Mouse (Mus musculus): Measurements from ENCODE around the gene Kirrel3. TPM values are rescaled to one million over a fixed set of nuclear protein-coding genes. Genes with fewer than 3 reads are reported as not detected.

Kirrel3 gene
- polyA plus RNA-seq (2015; fragmentation: Nextera tagmentation; extraction: Ambion mirVana) = 0.64 and 0.72 TPM in 2 replicates

DNA sequence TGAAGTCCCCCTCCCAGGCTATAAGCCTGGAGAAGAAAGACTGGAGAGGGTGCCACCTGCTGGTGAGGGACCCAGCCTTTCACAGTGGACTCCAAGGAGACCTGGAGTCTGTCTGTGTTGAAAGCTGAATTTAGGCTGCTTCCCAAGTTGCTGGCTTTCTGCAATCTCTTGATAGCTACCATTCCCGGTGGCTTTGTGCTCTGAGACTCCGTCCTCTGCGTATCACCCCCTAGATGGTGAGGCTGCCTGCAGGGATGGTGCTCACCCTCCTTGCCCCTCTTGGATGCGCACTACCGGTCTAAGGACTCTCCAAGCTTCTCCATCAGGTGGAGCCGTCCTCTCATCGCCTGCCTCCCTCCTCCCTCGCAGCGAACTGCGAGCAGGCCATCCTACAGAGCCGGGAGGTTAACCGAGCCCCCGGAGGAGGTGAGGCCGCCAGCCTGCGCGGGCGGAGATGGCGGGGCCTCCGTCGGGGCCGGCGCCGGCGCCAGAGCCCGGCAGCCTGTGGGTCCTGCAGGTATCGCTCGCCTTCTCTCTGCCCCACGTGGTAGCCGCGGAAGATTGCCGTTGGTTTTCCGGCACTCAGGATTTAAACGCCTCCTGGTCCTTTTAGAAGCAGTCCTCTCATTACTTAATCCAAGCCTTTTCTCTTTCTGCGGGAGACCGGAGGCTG is at the start of gene Kirrel3:
TSS of gene Kirrel3 (plus strand) at position 136 of the 673 bp plus-strand sequence.
- no peak within 1 kb of the TSS for H3K9ac ChIP-seq (replicated peaks; ENCODE audit: low read depth)
- peak within 1 kb of the TSS; percentile 50 for H3K4me2 ChIP-seq (replicated peaks; ENCODE audit: low read depth, low read length)
- DNase-seq (ENCODE audit: low spot score) (peak; percentile 62), ATAC-seq (peak; percentile 41; the same call in 1 of the 2 replicates)
- WGBS = 1% methylated on average over 33 of the region's 35 CpGs
- peaks cover 7% of the 10 kb centered on the region; the same call in 1 of the 2 replicates for H3K4me1 ChIP-seq (ENCODE audit: insufficient read depth, low read depth, low read length)
- no peaks in the 10 kb centered on the region for H3K36me3 ChIP-seq (ENCODE audit: insufficient read depth, low read length)
- H3K4me3 ChIP-seq (ENCODE audit: low read depth, low read length) = peak within 1 kb of the TSS; percentile 16; the same call in 1 of the 2 replicates
- H3K9me3 ChIP-seq (ENCODE audit: low read length) = no peaks in the 10 kb centered on the region
- H3K27ac ChIP-seq (ENCODE audit: low read length) = no peak within 1 kb of the TSS
- peak; percentile 66 for TF ChIP-seq CTCF (IDR thresholded peaks at IDR 0.05)
- no peak for TF ChIP-seq EP300 (IDR thresholded peaks at IDR 0.05)
- H3K27me3 ChIP-seq (replicated peaks; ENCODE audit: insufficient read depth, low read length) = peaks cover 45% of the 10 kb centered on the region

GRCm38 (mm10) chr9:34440721-34441120 is 45.0 kb upstream of the Kirrel3 start:
- Histone ChIP-seq H3K27me3 (replicated peaks; ENCODE audit: insufficient read depth, low read length) (no peaks in the 10 kb centered on the region), H3K4me2 (replicated peaks; ENCODE audit: low read depth, low read length) (no peak overlapping the region), H3K36me3 (ENCODE audit: insufficient read depth, low read length) (no peaks in the 10 kb centered on the region), H3K4me3 (ENCODE audit: low read depth, low read length) (no peak overlapping the region), H3K9ac (replicated peaks; ENCODE audit: low read depth) (no peak overlapping the region), H3K9me3 (ENCODE audit: low read length) (no peaks in the 10 kb centered on the region), H3K4me1 (ENCODE audit: insufficient read depth, low read depth, low read length) (no peaks in the 10 kb centered on the region), H3K27ac (ENCODE audit: low read length) (no peak overlapping the region)
- 78% methylated on average over 4 of the region's 4 CpGs for WGBS
- no peak for TF ChIP-seq EP300 (IDR thresholded peaks at IDR 0.05)
- no peak for TF ChIP-seq CTCF (IDR thresholded peaks at IDR 0.05)
- DNase-seq (ENCODE audit: low spot score) = no peak
- no peak for ATAC-seq

GRCm38 (mm10) chr9:34443950-34444349 is 41.7 kb upstream of the Kirrel3 start:
- ATAC-seq (no peak), DNase-seq (ENCODE audit: low spot score) (no peak)
- no peak for TF ChIP-seq CTCF (IDR thresholded peaks at IDR 0.05)
- no peak for TF ChIP-seq EP300 (IDR thresholded peaks at IDR 0.05)
- Histone ChIP-seq H3K4me3 (ENCODE audit: low read depth, low read length) (no peak overlapping the region), H3K4me1 (ENCODE audit: insufficient read depth, low read depth, low read length) (no peaks in the 10 kb centered on the region), H3K27ac (ENCODE audit: low read length) (no peak overlapping the region), H3K27me3 (replicated peaks; ENCODE audit: insufficient read depth, low read length) (no peaks in the 10 kb centered on the region), H3K4me2 (replicated peaks; ENCODE audit: low read depth, low read length) (no peak overlapping the region), H3K9me3 (ENCODE audit: low read length) (no peaks in the 10 kb centered on the region), H3K9ac (replicated peaks; ENCODE audit: low read depth) (no peak overlapping the region), H3K36me3 (ENCODE audit: insufficient read depth, low read length) (no peaks in the 10 kb centered on the region)
- WGBS = 59% methylated on average over 4 of the region's 4 CpGs

DNA sequence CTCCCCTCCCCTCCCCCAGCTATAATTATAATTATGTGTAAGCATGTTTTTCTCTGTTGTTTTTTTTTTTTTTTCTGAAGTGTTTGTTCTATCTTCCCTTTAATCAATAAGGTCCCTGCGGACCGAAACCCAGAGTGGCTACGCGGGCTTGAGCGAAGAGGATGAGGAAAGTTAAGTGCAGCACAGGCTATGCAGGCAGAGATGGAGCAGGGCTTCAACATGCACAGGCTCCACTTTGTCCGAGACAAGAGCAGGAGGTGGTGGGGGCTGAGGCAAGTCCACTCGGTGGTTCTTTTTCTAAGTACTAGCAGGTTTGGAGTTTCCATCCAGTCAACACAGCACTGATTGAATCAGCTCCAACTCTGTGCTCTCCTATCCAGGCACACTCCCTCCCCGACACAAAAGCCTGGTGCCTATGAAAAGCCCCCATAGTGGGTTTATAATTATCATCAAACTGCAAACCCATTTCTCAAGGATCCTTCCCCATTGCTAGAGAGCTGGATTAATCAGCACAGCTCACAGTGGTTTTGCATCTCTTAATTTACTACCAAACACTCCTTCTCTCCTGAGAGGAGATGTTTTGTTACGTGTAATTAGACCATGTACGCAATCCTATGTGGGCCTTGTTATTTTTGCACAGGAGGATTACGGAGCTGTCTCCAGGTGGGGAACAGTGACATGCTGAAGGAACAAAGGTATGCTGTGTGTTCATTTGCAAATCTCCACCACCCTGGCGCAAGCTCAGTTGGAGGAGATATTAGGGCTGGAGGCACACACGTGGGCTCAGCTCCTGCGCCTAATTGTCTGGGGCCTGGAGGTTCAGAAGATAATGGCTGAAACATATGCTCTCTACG is 39.0 kb upstream of the Kirrel3 start:
- Histone ChIP-seq H3K36me3 (ENCODE audit: insufficient read depth, low read length) (no peaks in the 10 kb centered on the region), H3K4me3 (ENCODE audit: low read depth, low read length) (no peak overlapping the region), H3K9me3 (ENCODE audit: low read length) (no peaks in the 10 kb centered on the region), H3K4me2 (replicated peaks; ENCODE audit: low read depth, low read length) (no peak overlapping the region), H3K4me1 (ENCODE audit: insufficient read depth, low read depth, low read length) (no peaks in the 10 kb centered on the region), H3K27me3 (replicated peaks; ENCODE audit: insufficient read depth, low read length) (no peaks in the 10 kb centered on the region), H3K27ac (ENCODE audit: low read length) (no peak overlapping the region), H3K9ac (replicated peaks; ENCODE audit: low read depth) (no peak overlapping the region)
- 75% methylated on average over 15 of the region's 15 CpGs for WGBS
- DNase-seq (ENCODE audit: low spot score) (no peak), ATAC-seq (no peak)
- TF ChIP-seq EP300 (IDR thresholded peaks at IDR 0.05) (no peak), CTCF (IDR thresholded peaks at IDR 0.05) (no peak)

- no peaks in the 10 kb centered on the region for H3K36me3 ChIP-seq (ENCODE audit: insufficient read depth, low read length)
- H3K4me1 ChIP-seq (ENCODE audit: insufficient read depth, low read depth, low read length) = no peaks in the 10 kb centered on the region
- TF ChIP-seq EP300 (IDR thresholded peaks at IDR 0.05) (no peak), CTCF (IDR thresholded peaks at IDR 0.05) (no peak)
- no peak overlapping the region for H3K9ac ChIP-seq (replicated peaks; ENCODE audit: low read depth)
- WGBS = 77% methylated on average over 2 of the region's 2 CpGs
- ATAC-seq = no peak
- H3K4me3 ChIP-seq (ENCODE audit: low read depth, low read length) = no peak overlapping the region
- no peak for DNase-seq (ENCODE audit: low spot score)
- H3K4me2 ChIP-seq (replicated peaks; ENCODE audit: low read depth, low read length) = no peak overlapping the region
- H3K9me3 ChIP-seq (ENCODE audit: low read length) = no peaks in the 10 kb centered on the region
- no peak overlapping the region for H3K27ac ChIP-seq (ENCODE audit: low read length)
- no peaks in the 10 kb centered on the region for H3K27me3 ChIP-seq (replicated peaks; ENCODE audit: insufficient read depth, low read length)
These were observed 38.0 kb upstream of the Kirrel3 start for GRCm38 (mm10) chr9:34447736-34448135.

DNA sequence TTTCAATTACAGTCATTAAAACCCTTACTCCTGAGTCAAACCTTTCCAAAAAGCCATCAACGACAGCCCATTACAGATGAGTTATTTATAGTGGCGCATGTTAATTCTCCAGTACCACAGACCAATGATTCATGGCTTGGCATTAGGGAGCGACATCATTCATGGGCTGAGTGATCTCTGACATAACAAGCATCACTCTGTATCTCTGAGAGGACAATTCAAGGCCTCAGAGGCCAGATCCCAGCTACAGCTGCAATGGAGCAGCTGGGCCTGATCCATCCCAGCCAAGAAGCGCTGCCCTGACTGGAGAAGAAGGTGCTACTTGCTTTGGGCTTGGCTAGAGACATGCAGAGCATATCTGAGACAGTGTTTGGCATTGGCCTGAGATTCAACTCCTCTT is 37.2 kb upstream of the Kirrel3 start:
- 69% methylated on average over 4 of the region's 4 CpGs for WGBS
- TF ChIP-seq CTCF (IDR thresholded peaks at IDR 0.05) (no peak), EP300 (IDR thresholded peaks at IDR 0.05) (no peak)
- no peak overlapping the region for H3K4me2 ChIP-seq (replicated peaks; ENCODE audit: low read depth, low read length)
- H3K4me3 ChIP-seq (ENCODE audit: low read depth, low read length) = no peak overlapping the region
- H3K9me3 ChIP-seq (ENCODE audit: low read length) = no peaks in the 10 kb centered on the region
- no peaks in the 10 kb centered on the region for H3K4me1 ChIP-seq (ENCODE audit: insufficient read depth, low read depth, low read length)
- H3K27ac ChIP-seq (ENCODE audit: low read length) = no peak overlapping the region
- no peak for ATAC-seq
- H3K9ac ChIP-seq (replicated peaks; ENCODE audit: low read depth) = no peak overlapping the region
- H3K27me3 ChIP-seq (replicated peaks; ENCODE audit: insufficient read depth, low read length) = no peaks in the 10 kb centered on the region
- no peaks in the 10 kb centered on the region for H3K36me3 ChIP-seq (ENCODE audit: insufficient read depth, low read length)
- no peak for DNase-seq (ENCODE audit: low spot score)

All from lung, postnatal 0 days (tissue).